Mouse (Mus musculus): ENCODE measurements at regions not wholly inside any gene's neighbourhood (a gene's known extent, or its start where the extent isn't known, plus 50 kb on each side); places are given as distances from the start of the nearest gene placed in this dataset.

GRCm38 (mm10) chr14:71231223-71231815 lies 631.7 kb upstream of the Fam160b2 start:
- no peak for DNase-seq (ENCODE audit: low read depth, low spot score)

- DNase-seq (ENCODE audit: low read depth, low spot score) = no peak
Measured at GRCm38 (mm10) chr14:71230484-71231188, 631.0 kb upstream of the Fam160b2 start.

GRCm38 (mm10) chr14:71229955-71230354 lies 630.3 kb upstream of the Fam160b2 start:
- DNase-seq (ENCODE audit: low read depth, low spot score) = no peak

DNA sequence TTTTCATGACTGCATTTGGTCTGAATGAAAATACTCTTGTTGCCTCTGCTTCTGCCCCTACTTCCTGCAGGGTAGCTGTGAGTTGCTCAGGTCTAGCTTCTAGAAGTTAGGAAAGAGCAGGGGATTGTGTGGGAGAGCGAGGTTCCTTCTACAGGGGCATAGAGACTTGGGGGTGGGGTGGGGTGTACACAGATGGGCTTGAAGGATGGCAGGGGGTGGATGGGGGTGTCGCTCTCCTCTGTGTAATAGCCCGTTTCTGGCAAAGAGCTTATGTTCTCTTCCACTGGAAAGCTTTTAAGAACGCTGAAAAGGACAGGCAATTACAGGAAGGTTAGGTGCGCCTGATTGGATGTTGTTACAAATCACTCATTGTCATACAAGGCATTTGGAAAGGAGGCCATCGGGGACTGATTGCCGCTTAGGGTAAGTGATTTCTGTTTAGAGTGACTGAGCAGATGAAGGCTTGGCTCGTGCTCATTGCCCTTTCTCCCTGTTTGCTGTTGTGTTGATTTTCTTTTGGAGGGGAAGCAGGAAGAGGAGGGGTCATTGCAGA lies 629.3 kb upstream of the Fam160b2 start:
- DNase-seq (ENCODE audit: low read depth, low spot score) = no peak

DNA sequence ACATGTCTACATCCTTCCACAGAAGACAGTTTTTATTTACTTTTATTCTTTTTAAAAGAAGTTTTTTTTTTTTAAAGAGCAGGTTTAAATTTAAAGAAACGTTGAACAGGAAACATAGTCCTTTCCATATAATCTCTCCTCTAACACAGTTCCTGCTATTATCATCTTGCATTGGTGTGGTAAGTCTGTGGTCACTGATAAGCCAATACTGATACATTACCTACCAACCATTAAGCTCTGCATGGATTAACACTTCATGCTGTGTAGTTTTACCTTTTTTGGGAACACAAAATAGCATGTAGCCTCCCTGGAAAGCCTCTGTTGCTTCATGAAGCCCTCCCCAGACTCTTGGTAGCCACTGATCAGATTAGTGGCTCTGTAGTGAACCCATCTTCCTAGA lies 617.4 kb upstream of the Fam160b2 start:
- no peak for DNase-seq (ENCODE audit: low read depth, low spot score)

DNA sequence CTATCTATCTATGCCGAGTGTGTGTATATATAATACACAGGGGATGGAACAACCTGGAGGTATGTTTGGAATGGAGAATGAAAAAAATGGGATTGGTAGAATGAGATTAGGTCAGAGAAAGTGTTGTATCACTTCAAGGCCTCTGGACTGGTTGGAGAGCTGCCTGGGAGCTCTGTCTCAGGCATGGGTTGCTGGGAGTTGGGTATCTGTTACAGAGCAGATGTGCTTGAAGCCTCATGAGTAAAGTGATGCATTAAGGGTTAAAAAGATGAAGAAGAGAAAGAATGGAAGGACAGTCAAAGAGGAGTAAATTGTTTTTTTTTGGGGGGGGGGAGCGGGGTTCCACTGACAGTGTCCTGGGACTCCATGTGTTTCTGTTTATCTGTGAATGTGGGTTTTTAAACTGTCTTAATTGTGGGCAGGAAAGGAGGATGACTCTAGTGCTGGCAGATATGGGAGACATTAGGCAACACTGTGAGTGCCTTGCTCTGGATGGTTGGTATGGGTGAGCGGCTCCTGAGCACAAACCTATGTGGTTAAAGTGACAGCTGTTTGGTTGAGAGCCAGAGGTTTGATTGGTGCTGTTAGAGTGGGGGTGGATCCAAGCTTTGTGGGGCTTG lies 611.8 kb upstream of the Fam160b2 start:
- no peak for DNase-seq (ENCODE audit: low read depth, low spot score)

DNA sequence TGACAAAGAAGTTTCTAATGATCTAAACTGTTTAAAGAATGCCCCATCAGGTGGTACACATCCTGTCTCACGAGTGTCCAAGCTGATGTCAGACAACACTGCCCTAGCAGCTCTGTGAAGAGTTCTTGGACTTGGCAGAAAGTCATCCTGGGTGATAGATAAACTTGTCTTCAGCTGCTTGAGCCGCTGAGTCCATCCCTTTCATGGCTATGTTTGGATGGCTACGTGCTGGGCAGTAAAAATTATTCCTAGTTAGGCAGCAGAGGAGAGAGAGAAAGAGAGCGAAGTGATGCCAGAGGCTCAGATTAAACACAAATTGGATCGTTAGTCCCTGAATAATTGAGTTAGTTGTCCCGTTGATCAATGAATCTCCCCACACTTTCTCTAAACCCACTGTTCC lies 603.8 kb upstream of the Fam160b2 start:
- no peak for DNase-seq (ENCODE audit: low read depth, low spot score)

DNA sequence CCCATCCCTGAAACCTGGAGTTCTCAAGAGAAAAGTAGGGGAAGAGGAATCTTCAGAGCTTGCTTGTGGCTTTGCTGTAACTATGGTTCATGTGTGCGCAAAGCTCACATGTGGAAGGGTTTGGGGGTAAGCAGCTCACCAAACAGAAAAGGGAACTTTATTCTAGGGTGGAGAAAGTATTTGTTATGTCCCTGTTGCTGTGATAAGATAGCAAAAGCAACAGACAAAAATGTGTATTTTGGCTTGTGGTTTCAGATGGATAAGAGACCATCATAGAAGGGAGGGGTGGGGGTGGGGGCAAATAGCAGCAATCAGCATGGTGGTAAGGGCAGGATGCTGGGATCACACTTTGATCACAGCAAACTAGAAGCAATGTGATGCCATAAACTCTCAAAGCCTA lies 601.3 kb upstream of the Fam160b2 start:
- no peak for DNase-seq (ENCODE audit: low read depth, low spot score)

DNA sequence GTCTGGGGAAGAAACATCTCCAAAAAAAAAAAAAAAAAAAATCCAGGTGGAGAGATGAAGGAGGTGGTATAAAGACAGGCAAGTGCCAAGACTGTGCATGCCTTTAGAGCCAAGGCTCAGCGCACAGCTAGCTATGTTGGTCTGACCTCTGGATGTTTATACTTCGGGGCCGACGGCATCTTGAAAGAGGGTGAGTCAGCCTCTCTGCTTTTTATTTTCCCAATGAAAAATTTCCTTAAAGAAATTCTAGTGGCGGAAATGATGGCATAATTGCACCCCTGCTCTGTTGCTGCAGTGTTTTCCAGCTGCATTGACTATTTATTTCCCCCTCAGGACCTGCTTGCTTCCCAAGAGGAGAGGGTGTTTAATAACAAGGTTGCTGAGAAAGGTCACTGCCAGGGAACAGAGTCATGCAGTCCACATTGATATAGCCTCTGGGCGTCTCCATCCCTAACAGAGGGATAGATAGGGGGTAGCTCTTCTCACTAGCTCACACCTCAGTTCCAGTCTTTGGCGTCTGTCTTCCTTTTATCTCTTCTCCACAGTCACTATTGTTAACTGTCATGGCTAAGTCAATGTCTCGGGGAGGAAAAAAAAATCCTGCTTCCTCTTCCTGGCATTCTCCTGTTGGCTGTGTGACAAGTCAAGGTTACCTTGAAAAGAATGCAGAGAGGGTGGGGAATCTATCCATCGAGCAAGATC lies 599.7 kb upstream of the Fam160b2 start:
- DNase-seq (ENCODE audit: low read depth, low spot score) = no peak

DNA sequence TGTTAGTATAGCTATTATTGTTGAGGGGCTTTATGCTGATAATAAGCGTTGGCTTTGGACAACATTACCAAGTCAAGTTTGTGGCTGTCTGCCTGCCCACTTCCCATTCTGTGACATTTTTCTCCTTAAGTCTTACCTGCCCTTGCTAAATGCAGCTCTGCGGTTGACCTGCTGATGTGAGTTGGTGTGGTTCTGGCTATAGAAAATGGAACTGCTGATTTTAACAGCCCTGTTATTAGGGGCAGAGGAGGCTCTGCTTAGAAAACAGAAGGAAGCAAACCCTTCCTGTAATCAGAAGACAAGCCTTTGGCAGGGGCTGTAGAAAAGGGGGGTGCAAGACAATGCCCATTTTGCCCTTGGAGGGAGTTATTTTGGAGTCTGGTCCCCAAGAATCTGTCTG lies 594.6 kb upstream of the Fam160b2 start:
- no peak for DNase-seq (ENCODE audit: low read depth, low spot score)

DNA sequence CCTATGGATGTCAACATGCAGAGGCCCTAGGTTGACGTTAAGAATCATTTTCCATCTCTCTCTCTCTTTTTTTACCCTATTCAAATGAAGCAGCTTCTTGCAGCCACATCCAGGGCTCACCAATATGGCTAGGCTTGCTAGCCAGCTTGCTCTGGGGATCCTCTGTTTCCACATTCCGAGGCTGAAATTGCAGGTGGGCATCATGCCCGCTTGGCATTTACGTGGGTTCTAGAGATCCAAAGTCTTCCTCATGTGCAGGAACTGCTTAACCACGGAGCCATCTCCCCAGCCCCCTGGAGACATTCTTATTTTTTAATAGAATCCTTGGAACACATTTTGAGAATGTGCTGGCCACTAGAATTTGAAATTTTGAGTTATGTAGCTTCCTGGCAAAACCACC lies 592.9 kb upstream of the Fam160b2 start:
- no peak for DNase-seq (ENCODE audit: low read depth, low spot score)

DNA sequence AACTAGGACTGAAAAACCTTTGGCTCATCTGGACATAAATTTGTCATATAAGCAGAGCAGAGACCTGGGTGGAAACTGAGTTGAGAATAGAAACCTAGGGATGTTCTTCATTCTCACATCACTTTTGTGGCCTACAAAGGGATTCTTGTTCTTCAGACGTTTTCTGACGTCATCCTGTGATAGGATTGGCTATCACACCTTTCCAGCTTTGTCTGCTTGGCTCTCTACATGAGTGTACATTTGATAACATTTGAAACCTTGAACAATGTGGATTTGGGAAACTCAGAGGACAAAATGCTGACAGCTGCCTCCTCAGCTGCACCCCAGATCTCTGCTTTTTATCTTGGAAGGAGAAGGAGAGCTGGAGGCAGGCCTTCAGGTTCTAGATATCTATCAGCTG lies 589.7 kb upstream of the Fam160b2 start:
- DNase-seq (ENCODE audit: low read depth, low spot score) = no peak

- no peak for DNase-seq (ENCODE audit: low read depth, low spot score)
Measured at GRCm38 (mm10) chr14:71177341-71177740, 577.7 kb upstream of the Fam160b2 start.

DNA sequence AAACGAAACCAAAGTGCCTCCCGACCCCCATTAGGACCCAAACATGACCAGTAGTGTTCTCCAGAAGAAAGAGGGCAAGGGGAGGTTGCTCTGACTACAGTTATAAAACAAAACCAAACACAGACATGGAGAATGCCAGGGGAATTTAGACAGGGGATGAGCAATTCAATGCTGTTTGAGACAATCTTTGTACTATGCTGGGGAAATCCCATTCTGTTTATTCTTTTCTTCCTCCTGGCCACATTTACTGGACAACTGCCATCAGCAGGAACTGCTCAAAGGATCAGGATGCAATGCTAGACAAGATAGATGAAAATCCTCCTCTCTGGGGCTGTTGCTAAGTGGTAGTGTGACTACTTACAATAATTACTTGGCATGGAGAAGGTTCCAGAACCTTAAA lies 574.5 kb upstream of the Fam160b2 start:
- no peak for DNase-seq (ENCODE audit: low read depth, low spot score)

GRCm38 (mm10) chr14:71159556-71159955 lies 559.9 kb upstream of the Fam160b2 start:
- no peak for DNase-seq (ENCODE audit: low read depth, low spot score)

DNA sequence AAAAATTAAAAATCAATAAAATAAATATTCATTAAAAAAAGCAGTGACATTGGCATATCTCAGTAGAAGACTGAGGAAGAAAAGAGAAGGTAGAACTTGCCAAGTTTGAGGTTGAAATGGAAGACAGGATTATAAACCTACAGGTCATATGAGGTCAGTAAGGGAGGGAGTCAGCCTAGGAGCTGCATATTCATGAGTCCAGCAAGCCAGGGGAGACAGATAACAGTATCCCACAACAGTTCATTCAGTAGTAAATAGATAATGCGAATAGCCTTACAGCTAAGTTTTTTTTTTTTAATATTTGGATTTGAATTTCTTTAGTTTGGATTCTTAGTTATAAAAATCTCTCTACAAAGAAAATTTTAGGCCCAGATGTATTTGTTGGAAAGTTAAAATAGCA lies 542.8 kb upstream of the Fam160b2 start:
- DNase-seq (ENCODE audit: low read depth, low spot score) = no peak

DNA sequence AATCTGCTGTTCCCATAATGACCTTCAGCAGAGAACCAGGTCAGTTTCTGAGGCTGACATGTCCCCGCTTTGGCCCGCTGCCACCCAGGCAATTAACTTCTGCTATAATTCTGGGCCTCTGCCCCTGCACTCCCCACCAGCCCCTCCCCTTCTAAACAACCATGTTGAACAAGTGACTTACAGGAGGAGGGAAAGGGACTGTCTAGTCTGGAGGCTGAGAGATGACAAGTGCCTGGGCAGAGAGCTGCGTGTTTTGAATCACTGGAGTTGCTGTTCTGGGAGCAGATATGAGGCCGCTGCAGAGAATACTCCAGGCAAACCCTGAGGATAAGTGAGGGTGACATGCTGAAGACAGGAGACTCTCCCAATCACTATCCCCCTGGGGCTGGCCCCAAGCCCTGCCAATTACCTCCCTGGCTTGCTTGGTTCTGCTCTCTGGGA lies 530.2 kb upstream of the Fam160b2 start:
- peak; percentile 16 for DNase-seq (ENCODE audit: low read depth, low spot score)

- no peak for DNase-seq (ENCODE audit: low read depth, low spot score)
Measured at GRCm38 (mm10) chr14:71128495-71128894, 528.9 kb upstream of the Fam160b2 start.

GRCm38 (mm10) chr14:71118681-71119080 lies 519.0 kb upstream of the Fam160b2 start:
- no peak for DNase-seq (ENCODE audit: low read depth, low spot score)

DNA sequence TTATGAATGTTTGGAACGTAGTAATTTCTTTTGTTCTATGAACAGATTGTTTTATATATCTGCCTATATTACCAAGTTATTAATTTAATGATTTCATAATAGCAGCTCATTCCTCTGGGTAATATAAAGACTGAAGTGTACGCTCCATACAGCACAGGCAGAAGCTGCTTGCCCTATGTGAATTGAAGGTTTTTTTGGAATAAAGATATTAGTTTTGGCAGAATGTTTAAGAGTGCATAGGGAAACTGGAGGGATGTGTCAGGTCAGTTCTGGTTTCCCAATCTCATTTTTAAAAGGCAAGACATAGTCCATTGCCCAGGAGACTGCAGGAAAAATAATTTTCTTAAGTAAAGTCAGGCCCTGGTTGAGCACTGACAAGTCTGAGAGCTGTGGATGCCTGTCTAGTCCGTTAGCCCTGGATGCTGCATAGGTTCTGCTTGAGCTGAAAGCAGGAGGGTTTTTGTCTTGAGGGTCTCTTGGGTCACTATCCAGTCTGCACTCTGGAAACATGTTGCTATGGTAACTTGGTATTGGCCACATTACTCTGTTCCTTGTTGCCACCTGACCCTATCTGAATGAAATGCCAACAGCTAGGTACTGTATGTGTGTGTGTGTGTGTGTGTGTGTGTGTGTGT lies 516.3 kb upstream of the Fam160b2 start:
- no peak for DNase-seq (ENCODE audit: low read depth, low spot score)

GRCm38 (mm10) chr14:71115095-71115797 lies 515.6 kb upstream of the Fam160b2 start:
- DNase-seq (ENCODE audit: low read depth, low spot score) = no peak
